Mouse (Mus musculus) right cerebral cortex, postnatal 4 days (tissue): ENCODE measurements around the gene Amotl2.
"Not testable (repeated sequence)": the region's sequence is repeated elsewhere in the genome, so short reads cannot be mapped to it uniquely, and the experiment has no call there.

Source experiments
- DNase-seq: peaks from one replicate; pipeline ENCODE4 v3.0.0-alpha.2; 2022

The Amotl2 gene

DNA sequence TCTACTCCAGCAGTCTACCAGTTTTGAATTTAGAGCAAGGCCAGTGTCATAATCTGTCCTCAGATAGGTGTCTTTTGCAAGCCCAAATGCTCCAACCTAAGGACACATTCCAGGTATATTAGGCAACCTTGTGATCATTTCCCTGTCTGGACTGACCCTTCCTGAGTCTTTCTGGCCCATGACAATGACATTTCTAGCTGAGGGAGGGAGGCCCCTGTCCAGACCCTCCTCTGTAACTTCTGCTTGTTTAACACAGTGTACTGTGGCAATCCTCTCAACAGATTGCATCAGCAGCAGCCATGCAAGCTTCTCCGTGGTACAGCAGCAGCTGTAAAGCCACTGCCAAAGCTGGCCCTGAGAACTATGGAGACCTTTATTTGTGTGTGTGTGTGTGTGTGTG lies 19.5 kb downstream of the Amotl2 start:
- no peak for DNase-seq

DNA sequence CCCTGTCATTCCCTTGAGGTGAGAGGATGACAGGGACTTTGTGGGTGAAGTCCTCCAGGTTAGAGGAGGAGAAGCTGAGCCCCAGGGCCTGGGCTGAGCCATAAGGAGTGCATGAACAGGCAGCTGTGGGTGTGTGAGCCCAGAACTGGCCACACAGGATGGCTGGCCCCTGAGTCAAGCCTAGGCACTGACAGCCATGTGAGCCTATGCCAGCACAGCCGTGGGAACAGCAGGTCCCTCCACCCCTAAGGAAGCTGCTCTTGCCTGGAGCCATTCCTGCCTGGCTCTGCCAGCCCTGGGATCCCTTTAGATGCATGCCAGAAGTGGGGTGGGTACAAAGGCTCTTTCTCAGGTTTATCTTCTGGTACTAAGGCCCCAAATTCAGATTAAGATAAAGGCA lies 20.9 kb downstream of the Amotl2 start:
- no peak for DNase-seq

- no peak for DNase-seq
Observed at GRCm38 (mm10) chr9:102746753-102747152, 30.3 kb downstream of the Amotl2 start.

GRCm38 (mm10) chr9:102747902-102748301 lies 31.4 kb downstream of the Amotl2 start:
- no peak for DNase-seq

GRCm38 (mm10) chr9:102749216-102749615 lies 32.7 kb downstream of the Amotl2 start:
- no peak for DNase-seq

GRCm38 (mm10) chr9:102751632-102752303 lies 35.3 kb downstream of the Amotl2 start:
- DNase-seq = no peak

DNA sequence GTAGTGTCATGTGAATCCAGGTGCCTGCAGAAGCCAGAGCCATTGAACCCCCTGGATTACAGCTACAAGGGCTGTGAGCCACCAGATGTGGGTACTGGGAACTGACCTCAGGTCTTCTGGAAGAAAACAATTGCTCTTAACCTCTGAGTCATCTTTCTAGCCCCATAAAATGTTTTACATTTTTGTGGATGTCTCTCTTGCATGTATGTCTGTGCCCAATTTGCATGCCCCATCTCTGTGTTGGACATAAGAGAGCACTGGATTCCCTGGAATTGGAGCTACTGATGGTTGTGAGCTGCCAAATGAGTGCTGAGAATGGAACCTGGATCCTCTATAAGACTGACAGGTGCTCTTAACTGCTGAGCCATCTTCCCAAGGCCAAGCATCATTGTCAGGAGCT lies 36.8 kb downstream of the Amotl2 start:
- no peak for DNase-seq

- DNase-seq = no peak
Observed at GRCm38 (mm10) chr9:102755161-102755560, 38.7 kb downstream of the Amotl2 start.

DNA sequence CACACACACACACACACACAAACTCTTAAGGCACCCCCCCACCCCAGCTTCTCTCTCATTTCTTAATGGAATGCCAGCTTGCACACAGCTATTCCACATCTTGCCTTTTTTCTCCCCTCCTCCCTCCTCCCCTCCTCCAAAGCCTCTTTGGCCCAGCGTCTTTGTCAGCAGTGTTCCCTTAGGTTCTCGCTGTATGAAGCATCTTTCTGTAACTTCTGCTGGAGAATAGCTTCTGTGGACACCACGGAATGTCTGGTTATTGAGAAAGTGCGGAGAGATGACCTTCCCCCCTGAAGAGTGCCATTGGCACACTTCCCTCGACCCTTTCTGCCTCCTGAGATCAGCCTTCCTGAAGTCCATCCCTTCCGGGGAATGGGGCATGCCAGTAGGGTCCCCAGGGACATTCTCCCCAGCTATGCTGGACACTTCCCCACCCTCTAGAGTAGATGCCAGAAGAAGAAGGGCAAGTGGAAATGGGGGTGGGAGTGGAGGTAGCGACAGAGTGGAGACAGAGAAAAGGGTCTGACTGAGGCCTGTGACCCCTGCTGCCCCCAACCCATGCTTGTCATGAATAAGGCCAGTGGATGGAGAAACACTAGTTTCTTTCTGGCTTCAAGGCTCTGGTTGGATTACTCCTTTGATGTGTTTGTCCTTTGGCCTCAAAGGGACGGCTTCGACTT lies 39.3 kb downstream of the Amotl2 start:
- DNase-seq = no peak

- DNase-seq = no peak
Observed at GRCm38 (mm10) chr9:102756352-102756751, 39.9 kb downstream of the Amotl2 start.

GRCm38 (mm10) chr9:102758851-102759250 lies 42.4 kb downstream of the Amotl2 start:
- no peak for DNase-seq

DNA sequence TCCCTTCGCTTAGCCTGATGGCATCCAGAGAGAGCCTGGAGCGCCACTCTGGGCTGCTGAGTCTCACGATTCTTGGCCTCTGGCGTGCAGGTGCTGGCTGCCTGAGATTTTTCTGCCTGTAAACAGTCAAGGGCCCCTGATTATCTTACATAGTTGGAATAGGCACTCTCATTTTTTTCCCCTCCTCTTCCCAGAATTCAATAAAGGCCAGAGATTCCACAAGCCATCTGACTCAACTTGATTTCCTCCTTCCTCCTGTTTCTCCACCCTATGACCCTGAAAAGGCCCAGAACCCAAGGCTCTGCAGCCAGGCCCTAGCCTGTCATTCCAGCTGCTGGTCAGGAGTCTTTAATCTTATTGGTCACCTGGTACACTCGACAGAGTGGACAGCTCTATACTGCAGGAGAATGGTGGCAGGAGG lies 43.1 kb downstream of the Amotl2 start:
- no peak for DNase-seq

- DNase-seq = no peak
Observed at GRCm38 (mm10) chr9:102761599-102761998, 45.1 kb downstream of the Amotl2 start.

- no peak for DNase-seq
Observed at GRCm38 (mm10) chr9:102762836-102763235, 46.4 kb downstream of the Amotl2 start.

DNA sequence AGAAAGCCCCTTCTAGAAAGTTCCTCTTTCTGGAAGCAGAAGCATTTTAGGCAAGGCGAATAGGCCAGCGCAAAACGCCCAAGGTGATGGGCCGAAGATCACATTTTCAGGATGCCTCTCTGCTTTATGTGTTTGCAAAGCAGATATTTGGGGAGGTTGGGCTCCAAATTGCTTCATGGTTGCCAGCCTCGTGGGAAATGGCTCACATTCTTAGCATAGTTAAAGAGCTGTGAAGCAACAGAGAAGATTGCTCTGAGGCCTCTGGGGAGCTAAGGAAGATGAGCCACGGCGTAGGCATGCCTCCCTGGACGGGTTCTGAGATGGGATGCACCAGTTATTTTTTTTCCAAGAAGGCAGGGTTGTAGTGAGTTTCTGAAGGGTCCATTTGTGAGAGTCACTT lies 47.0 kb downstream of the Amotl2 start:
- no peak for DNase-seq

DNA sequence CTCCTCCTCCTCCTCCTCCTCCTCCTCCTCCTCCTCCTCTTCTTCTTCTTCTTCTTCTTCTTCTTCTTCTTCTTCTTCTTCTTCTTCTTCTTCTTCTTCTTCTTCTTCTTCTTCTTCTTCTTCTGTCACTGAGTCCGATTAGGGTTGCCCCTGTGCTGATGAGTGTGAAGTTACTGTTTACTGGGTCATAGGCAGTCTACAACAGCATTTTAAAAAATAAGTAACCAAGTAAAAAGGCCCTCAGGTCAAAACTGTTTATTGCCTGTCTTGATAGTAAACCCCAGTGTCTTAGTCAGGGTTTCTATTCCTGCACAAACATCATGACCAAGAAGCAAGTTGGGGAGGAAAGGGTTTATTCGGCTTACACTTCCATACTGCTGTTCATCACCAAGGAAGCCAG lies 48.1 kb downstream of the Amotl2 start:
- DNase-seq = not testable (repeated sequence)

- no peak for DNase-seq
Observed at GRCm38 (mm10) chr9:102766741-102767140, 50.3 kb downstream of the Amotl2 start.

DNA sequence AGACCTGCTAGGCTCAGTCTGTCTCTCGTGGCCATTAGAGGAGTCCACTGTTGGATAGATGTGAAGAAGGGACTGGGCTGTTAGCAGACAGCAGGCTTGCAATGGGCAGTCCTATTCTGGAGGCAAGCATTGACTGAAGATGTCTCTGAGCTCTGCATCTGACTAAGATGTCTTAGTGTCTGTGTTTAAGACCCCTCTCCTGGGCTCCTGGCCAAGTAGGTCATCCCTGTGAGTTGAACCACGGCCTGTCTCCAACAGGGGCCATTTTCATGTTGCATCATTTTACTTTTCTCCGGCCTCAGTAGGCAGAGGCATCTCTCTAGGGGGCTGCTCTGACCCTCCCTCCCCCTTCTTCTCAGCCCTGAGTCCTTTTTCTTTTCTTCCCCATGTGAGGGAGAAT lies 52.8 kb downstream of the Amotl2 start:
- DNase-seq = no peak

GRCm38 (mm10) chr9:102770190-102770589 lies 53.7 kb downstream of the Amotl2 start:
- DNase-seq = no peak

- no peak for DNase-seq
Observed at GRCm38 (mm10) chr9:102771308-102771895, 54.9 kb downstream of the Amotl2 start.

GRCm38 (mm10) chr9:102777631-102778591 lies 61.4 kb downstream of the Amotl2 start:
- no peak for DNase-seq

GRCm38 (mm10) chr9:102779493-102779892 lies 63.0 kb downstream of the Amotl2 start:
- peak; percentile 67 for DNase-seq
